Mouse (Mus musculus) myocyte (in vitro differentiated cells): ENCODE measurements around the gene Gprc5b.

ENCODE experiments used
- CEBPB ChIP-seq: IDR thresholded peaks from 2 replicates; pipeline ENCODE4 v1.6.1; 2011; ENCODE audit warnings: mild to moderate bottlenecking, moderate library complexity; ENCODE audit not compliant: poor library complexity, insufficient read depth, severe bottlenecking
- MAX ChIP-seq: IDR thresholded peaks from one replicate; pipeline ENCODE4 v1.6.1; 2011; ENCODE audit warnings: low read depth, mild to moderate bottlenecking, control low read depth
- MYOG ChIP-seq, 3 experiments: IDR thresholded peaks; one replicate each; pipeline ENCODE4 v1.6.1; 2011; ENCODE audit warnings: control low read depth in 2 of 3, low read depth in 2 of 3, mild to moderate bottlenecking in 2 of 3; ENCODE audit not compliant: insufficient read length in 2 of 3, control insufficient read depth in 1 of 3, insufficient read depth in 1 of 3
- POLR2A ChIP-seq: IDR thresholded peaks from one replicate; pipeline ENCODE4 v1.6.1; 2011; ENCODE audit warnings: low read depth, mild to moderate bottlenecking, control low read depth, moderate library complexity; ENCODE audit not compliant: insufficient read length
- POLR2AphosphoS2 ChIP-seq: IDR thresholded peaks from one replicate; pipeline ENCODE4 v1.6.1; 2011; ENCODE audit warnings: low read depth, control low read depth; ENCODE audit not compliant: insufficient read length
- SRF ChIP-seq: IDR thresholded peaks from one replicate; pipeline ENCODE4 v1.6.1; 2011; ENCODE audit warnings: low read depth; ENCODE audit not compliant: control insufficient read depth, insufficient read length
- TCF3 ChIP-seq: IDR thresholded peaks from one replicate; pipeline ENCODE4 v1.6.1; 2011; ENCODE audit warnings: low read depth, control low read depth; ENCODE audit not compliant: insufficient read length
- USF1 ChIP-seq: IDR thresholded peaks from one replicate; pipeline ENCODE4 v1.6.1; 2011; ENCODE audit warnings: low read depth, mild to moderate bottlenecking, control low read depth, moderate library complexity

DNA sequence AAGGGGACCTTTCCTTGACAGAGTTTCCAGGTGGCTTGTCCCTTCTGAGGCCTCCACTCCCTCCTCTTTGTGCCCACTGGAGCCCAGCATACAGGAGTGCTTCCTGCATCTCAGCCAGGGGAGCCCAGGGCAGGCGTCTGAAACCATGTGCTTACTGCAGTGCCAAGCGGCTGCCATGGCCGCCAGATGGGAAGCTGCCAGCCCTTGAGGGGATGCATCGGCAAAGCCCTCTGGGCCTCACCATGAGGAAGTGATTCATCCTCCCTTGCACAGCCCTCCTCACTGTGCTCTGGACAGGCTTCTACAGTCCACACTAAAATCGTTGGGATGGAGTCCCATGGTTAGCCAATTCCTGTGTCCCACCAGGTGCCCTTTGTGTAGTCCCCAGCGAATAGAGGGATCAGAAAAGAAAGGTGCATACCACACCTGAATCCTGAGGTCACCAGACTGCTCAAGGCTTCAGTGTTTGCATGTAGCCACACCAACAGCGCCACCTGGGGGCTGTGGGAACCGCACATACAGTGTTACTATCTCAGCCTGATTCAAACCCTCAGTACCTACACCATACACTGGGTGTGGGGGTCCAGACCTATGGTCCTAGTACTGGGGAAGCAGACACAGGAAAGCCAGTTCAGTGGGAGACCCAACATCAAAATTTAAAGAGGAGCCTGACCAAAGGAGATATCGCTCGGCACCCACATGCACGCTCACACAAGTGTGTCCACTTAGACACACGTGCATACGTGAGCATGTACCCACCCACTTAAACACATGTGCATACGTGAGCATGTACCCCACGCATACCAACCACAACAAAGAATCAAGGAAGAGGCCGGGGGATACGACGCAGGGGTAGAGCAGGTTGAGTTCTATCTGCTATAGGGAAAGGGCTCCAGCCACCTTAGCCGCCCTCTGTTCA, 27.5 kb upstream of the Gprc5b start:
- no peak for TF ChIP-seq MYOG (IDR thresholded peaks at IDR 0.05; ENCODE audit: control insufficient read depth in 1 of 3, insufficient read depth in 1 of 3, insufficient read length in 2 of 3, low read depth in 2 of 3)
- no peak for TF ChIP-seq POLR2AphosphoS2
- no peak for TF ChIP-seq MAX
- no peak for TF ChIP-seq USF1
- TF ChIP-seq POLR2A = no peak
- no peak for TF ChIP-seq TCF3
- TF ChIP-seq SRF = no peak
- TF ChIP-seq CEBPB = no peak
